Mouse (Mus musculus) brain, embryonic 14.5 days (tissue): ENCODE measurements around the gene Ttc41.

Experiments used
- CTCF ChIP-seq: fragments of 200-500 bp; IDR thresholded peaks from 2 replicates; pipeline ENCODE4 v1.5.1; 2012; ENCODE audit warnings: inconsistent platforms, mild to moderate bottlenecking, moderate library complexity, borderline replicate concordance; ENCODE audit not compliant: insufficient read depth, insufficient read length; ENCODE audit errors: extremely low read depth
- POLR2A ChIP-seq: fragments of 200-500 bp; IDR thresholded peaks from 2 replicates; pipeline ENCODE4 v1.6.1; 2012; ENCODE audit warnings: mild to moderate bottlenecking, inconsistent platforms, borderline replicate concordance; ENCODE audit not compliant: poor library complexity, insufficient read depth, insufficient read length, severe bottlenecking; ENCODE audit errors: extremely low read depth

GRCm38 (mm10) chr10:86810612-86811011 lies 105.0 kb downstream of the Ttc41 start:
- TF ChIP-seq CTCF (no peak), POLR2A (no peak)
